Mouse (Mus musculus) lung, postnatal 0 days (tissue): ENCODE results near the gene Aatf.

Experiments
- CTCF ChIP-seq: IDR thresholded peaks from 2 replicates; pipeline ENCODE4 v1.5.1; 2016; ENCODE audit warnings: antibody characterized with exemption, mild to moderate bottlenecking
- EP300 ChIP-seq: IDR thresholded peaks from 2 replicates; pipeline ENCODE4 v1.6.1; 2016; ENCODE audit warnings: antibody characterized with exemption, mild to moderate bottlenecking, control low read depth

GRCm38 (mm10) chr11:84520269-84521070 lies 7.1 kb upstream of the Aatf start:
- TF ChIP-seq CTCF (no peak), EP300 (no peak)
